Mouse (Mus musculus) bone marrow macrophage, adult 2 months (primary cell): ENCODE measurements around the gene Hist2h3c1. TPM values are rescaled to one million over a fixed set of nuclear protein-coding genes. Genes with fewer than 3 reads are reported as not detected.
"Not testable (repeated sequence)": the region's sequence is repeated elsewhere in the genome, so short reads cannot be mapped to it uniquely, and the experiment has no call there.

Experiments
- H3K27ac ChIP-seq: 2 replicates; pipeline ENCODE4 v1.5.1; 2012; ENCODE audit warnings: low read depth, low read length; ENCODE audit not compliant: insufficient read depth
- H3K4me1 ChIP-seq: 2 replicates; pipeline ENCODE4 v1.6.1; 2012; ENCODE audit warnings: low read length; ENCODE audit not compliant: control insufficient read depth, insufficient read depth
- H3K4me3 ChIP-seq: 2 replicates; pipeline ENCODE4 v1.5.1; 2012; ENCODE audit warnings: mild to moderate bottlenecking, low read length, moderate library complexity; ENCODE audit not compliant: insufficient read depth
- CTCF ChIP-seq: IDR thresholded peaks from 2 replicates; pipeline ENCODE4 v1.5.1; 2012; ENCODE audit warnings: low read depth, mild to moderate bottlenecking, low read length, moderate library complexity
- POLR2A ChIP-seq: IDR thresholded peaks from 2 replicates; pipeline ENCODE4 v1.6.1; 2012; ENCODE audit warnings: mild to moderate bottlenecking, low read depth, low read length, borderline replicate concordance
- polyA plus RNA-seq: library from polyadenylated mRNA; stranded (reverse); fragments of >200 nt; gene quantifications from 2 replicates; pipeline ENCODE4 v1.2.4, GENCODE M21; 2012; ENCODE audit not compliant: missing spikeins, insufficient read depth, insufficient read length

The Hist2h3c1 gene
- polyA plus RNA-seq, 1 experiment = 4.9 TPM

GRCm38 (mm10) chr3:96280660-96281059, 34.2 kb downstream of the Hist2h3c1 start:
- Histone ChIP-seq H3K4me3 (no peak overlapping the region), H3K4me1 (peaks cover 6% of the 10 kb centered on the region), H3K27ac (no peak overlapping the region)
- TF ChIP-seq CTCF (no peak), POLR2A (no peak)

- Histone ChIP-seq H3K4me3 (no peak overlapping the region), H3K27ac (no peak overlapping the region)
- no peak for TF ChIP-seq CTCF
- no peak for TF ChIP-seq POLR2A
Observed at GRCm38 (mm10) chr3:96284457-96284856, 38.0 kb downstream of the Hist2h3c1 start.

GRCm38 (mm10) chr3:96287334-96287733, 40.8 kb downstream of the Hist2h3c1 start:
- not testable (repeated sequence) for H3K27ac ChIP-seq, H3K4me3 ChIP-seq
- peaks cover 18% of the 10 kb centered on the region for H3K4me1 ChIP-seq
- peak; percentile 95 for TF ChIP-seq CTCF

More at GRCm38 (mm10) chr3:96284457-96284856, 38.0 kb downstream of the Hist2h3c1 start:
- peaks cover 4% of the 10 kb centered on the region for H3K4me1 ChIP-seq

- no peak overlapping the region for H3K4me3 ChIP-seq
- TF ChIP-seq CTCF (no peak), POLR2A (no peak)
- peaks cover 22% of the 10 kb centered on the region for H3K4me1 ChIP-seq
- H3K27ac ChIP-seq = no peak overlapping the region
Observed at GRCm38 (mm10) chr3:96289201-96289600, 42.7 kb downstream of the Hist2h3c1 start.

GRCm38 (mm10) chr3:96290727-96291126, 44.2 kb downstream of the Hist2h3c1 start:
- H3K4me3 ChIP-seq, H3K27ac ChIP-seq: not testable (repeated sequence)

GRCm38 (mm10) chr3:96292641-96293040, 46.2 kb downstream of the Hist2h3c1 start:
- H3K4me1 ChIP-seq = peaks cover 26% of the 10 kb centered on the region
- H3K27ac ChIP-seq = peak overlapping the region; percentile 96
- TF ChIP-seq POLR2A (no peak), CTCF (no peak)
- peak overlapping the region; percentile 58 for H3K4me3 ChIP-seq

More at GRCm38 (mm10) chr3:96290727-96291126, 44.2 kb downstream of the Hist2h3c1 start:
- H3K4me1 ChIP-seq = peaks cover 26% of the 10 kb centered on the region

- H3K4me1 ChIP-seq = peaks cover 26% of the 10 kb centered on the region
- peak overlapping the region; percentile 58 for H3K4me3 ChIP-seq
- TF ChIP-seq CTCF = no peak
- TF ChIP-seq POLR2A = no peak
- peak overlapping the region; percentile 96 for H3K27ac ChIP-seq
Observed at GRCm38 (mm10) chr3:96293368-96293767, 46.9 kb downstream of the Hist2h3c1 start.

- Histone ChIP-seq H3K4me1 (peaks cover 27% of the 10 kb centered on the region), H3K4me3 (peak within 1 kb of the TSS; percentile 58), H3K27ac (peak within 1 kb of the TSS; percentile 96)
- no peak for TF ChIP-seq CTCF
- no peak for TF ChIP-seq POLR2A
Observed at GRCm38 (mm10) chr3:96293787-96294186, 47.3 kb downstream of the Hist2h3c1 start, which contains the start of gene Fcgr1. TSS of gene Fcgr1 (minus strand) at chr3:96293969.

Other genes with a start within 250 kb of the Hist2h3c1 start
- gene Vps45, start 188.2 kb upstream of the Hist2h3c1 start, polyA plus RNA-seq = 18.6 and 22.9 TPM in 2 replicates
- gene Otud7b, start 142.2 kb upstream of the Hist2h3c1 start, polyA plus RNA-seq = 4.7 and 5.1 TPM in 2 replicates
- gene Mtmr11, start 84.7 kb upstream of the Hist2h3c1 start, polyA plus RNA-seq = 12.6 and 14.4 TPM in 2 replicates
- gene Sf3b4, start 74.4 kb upstream of the Hist2h3c1 start, polyA plus RNA-seq = 53.7 and 62.7 TPM in 2 replicates
- gene Sv2a, start 65.5 kb upstream of the Hist2h3c1 start, polyA plus RNA-seq = 0.64 and 0.92 TPM in 2 replicates
- 14.1 and 19.0 TPM in 2 replicates for gene Bola1, start 27.0 kb upstream of the Hist2h3c1 start, polyA plus RNA-seq
- not detected in 2 replicates for gene Hist2h2ab, start 26.8 kb upstream of the Hist2h3c1 start, polyA plus RNA-seq
- gene Hist2h2ac, start 25.8 kb upstream of the Hist2h3c1 start, polyA plus RNA-seq = not detected in 2 replicates
- gene Hist2h2be, start 25.6 kb upstream of the Hist2h3c1 start, polyA plus RNA-seq = 13.0 and 13.9 TPM in 2 replicates
- gene Hist2h3c2, start 7.6 kb upstream of the Hist2h3c1 start, polyA plus RNA-seq = 2.4 and 13.5 TPM in 2 replicates
- 14.5 and 22.9 TPM in 2 replicates for gene Hist2h2aa2, start 6.4 kb upstream of the Hist2h3c1 start, polyA plus RNA-seq
- not detected in 2 replicates for gene Hist2h2aa1, start 1.2 kb upstream of the Hist2h3c1 start, polyA plus RNA-seq
- gene Hist2h4, start 16.6 kb downstream of the Hist2h3c1 start, polyA plus RNA-seq = 1.9 and 3.1 TPM in 2 replicates
- 4.8 and 5.0 TPM in 2 replicates for gene Hist2h3b, start 22.0 kb downstream of the Hist2h3c1 start, polyA plus RNA-seq
- gene Hist2h2bb, start 23.1 kb downstream of the Hist2h3c1 start, polyA plus RNA-seq = 3.1 and 3.6 TPM in 2 replicates
- gene Fcgr1, start 47.3 kb downstream of the Hist2h3c1 start, polyA plus RNA-seq = 153 and 166 TPM in 2 replicates
- not detected in 2 replicates for gene BC107364, start 205.6 kb downstream of the Hist2h3c1 start, polyA plus RNA-seq